Mouse (Mus musculus): ENCODE measurements around the gene Fbn1. TPM values are rescaled to one million over a fixed set of nuclear protein-coding genes. Genes with fewer than 3 reads are reported as not detected.

Fbn1 gene
- polyA plus RNA-seq, 1 experiment = 3.5 TPM

GRCm38 (mm10) chr2:125464036-125464435 is 43.8 kb downstream of the Fbn1 start:
- no peak overlapping the region for H3K4me3 ChIP-seq (replicated peaks; ENCODE audit: control insufficient read depth, low read depth, low read length)
- WGBS = 31% methylated on average over 6 of the region's 6 CpGs
- H3K4me1 ChIP-seq (ENCODE audit: control insufficient read depth, insufficient read depth, low read length) = no peaks in the 10 kb centered on the region
- TF ChIP-seq CTCF (IDR thresholded peaks at IDR 0.05; ENCODE audit: control insufficient read depth, insufficient read depth, low read length) (no peak), POLR2A (IDR thresholded peaks at IDR 0.05; ENCODE audit: borderline replicate concordance, control insufficient read depth, low read depth, low read length) (no peak)
- H3K27ac ChIP-seq (ENCODE audit: control insufficient read depth, insufficient read depth, low read depth, low read length, poor library complexity) = no peak overlapping the region

GRCm38 (mm10) chr2:125459087-125459486 is 48.7 kb downstream of the Fbn1 start:
- no peak for TF ChIP-seq POLR2A (IDR thresholded peaks at IDR 0.05; ENCODE audit: borderline replicate concordance, control insufficient read depth, low read depth, low read length)
- WGBS = 62% methylated on average over 3 of the region's 3 CpGs
- Histone ChIP-seq H3K4me3 (replicated peaks; ENCODE audit: control insufficient read depth, low read depth, low read length) (no peak overlapping the region), H3K4me1 (ENCODE audit: control insufficient read depth, insufficient read depth, low read length) (no peaks in the 10 kb centered on the region; the same call in 1 of the 2 replicates), H3K27ac (ENCODE audit: control insufficient read depth, insufficient read depth, low read depth, low read length, poor library complexity) (no peak overlapping the region)

GRCm38 (mm10) chr2:125456059-125456789 is 51.6 kb downstream of the Fbn1 start:
- no peaks in the 10 kb centered on the region; the same call in 1 of the 2 replicates for H3K4me1 ChIP-seq (ENCODE audit: control insufficient read depth, insufficient read depth, low read length)
- no peak overlapping the region for H3K4me3 ChIP-seq (replicated peaks; ENCODE audit: control insufficient read depth, low read depth, low read length)
- no peak overlapping the region for H3K27ac ChIP-seq (ENCODE audit: control insufficient read depth, insufficient read depth, low read depth, low read length, poor library complexity)
- TF ChIP-seq CTCF (IDR thresholded peaks at IDR 0.05; ENCODE audit: control insufficient read depth, insufficient read depth, low read length) (no peak), POLR2A (IDR thresholded peaks at IDR 0.05; ENCODE audit: borderline replicate concordance, control insufficient read depth, low read depth, low read length) (no peak)
- 4% methylated on average over 15 of the region's 15 CpGs for WGBS

- H3K4me1 ChIP-seq (ENCODE audit: control insufficient read depth, insufficient read depth, low read length) = no peaks in the 10 kb centered on the region; the same call in 1 of the 2 replicates
- TF ChIP-seq POLR2A (IDR thresholded peaks at IDR 0.05; ENCODE audit: borderline replicate concordance, control insufficient read depth, low read depth, low read length) = no peak
- no peak for TF ChIP-seq CTCF (IDR thresholded peaks at IDR 0.05; ENCODE audit: control insufficient read depth, insufficient read depth, low read length)
- WGBS = 76% methylated on average over 5 of the region's 5 CpGs
- no peak overlapping the region for H3K27ac ChIP-seq (ENCODE audit: control insufficient read depth, insufficient read depth, low read depth, low read length, poor library complexity)
- H3K4me3 ChIP-seq (replicated peaks; ENCODE audit: control insufficient read depth, low read depth, low read length) = no peak overlapping the region
Observed at GRCm38 (mm10) chr2:125454781-125455180, 53.0 kb downstream of the Fbn1 start.

- Histone ChIP-seq H3K4me1 (ENCODE audit: control insufficient read depth, insufficient read depth, low read length) (no peaks in the 10 kb centered on the region; the same call in 1 of the 2 replicates), H3K27ac (ENCODE audit: control insufficient read depth, insufficient read depth, low read depth, low read length, poor library complexity) (no peak overlapping the region), H3K4me3 (replicated peaks; ENCODE audit: control insufficient read depth, low read depth, low read length) (no peak overlapping the region)
- WGBS = 49% methylated on average over 6 of the region's 6 CpGs
- TF ChIP-seq CTCF (IDR thresholded peaks at IDR 0.05; ENCODE audit: control insufficient read depth, insufficient read depth, low read length) = no peak
- no peak for TF ChIP-seq POLR2A (IDR thresholded peaks at IDR 0.05; ENCODE audit: borderline replicate concordance, control insufficient read depth, low read depth, low read length)
Observed at GRCm38 (mm10) chr2:125452369-125453097, 55.3 kb downstream of the Fbn1 start.

GRCm38 (mm10) chr2:125449361-125449760 is 58.4 kb downstream of the Fbn1 start:
- no peaks in the 10 kb centered on the region; the same call in 1 of the 2 replicates for H3K4me1 ChIP-seq (ENCODE audit: control insufficient read depth, insufficient read depth, low read length)
- no peak overlapping the region for H3K27ac ChIP-seq (ENCODE audit: control insufficient read depth, insufficient read depth, low read depth, low read length, poor library complexity)
- no peak for TF ChIP-seq CTCF (IDR thresholded peaks at IDR 0.05; ENCODE audit: control insufficient read depth, insufficient read depth, low read length)
- no peak for TF ChIP-seq POLR2A (IDR thresholded peaks at IDR 0.05; ENCODE audit: borderline replicate concordance, control insufficient read depth, low read depth, low read length)
- WGBS = 71% methylated on average over 8 of the region's 8 CpGs
- H3K4me3 ChIP-seq (replicated peaks; ENCODE audit: control insufficient read depth, low read depth, low read length) = no peak overlapping the region

- H3K27ac ChIP-seq (ENCODE audit: control insufficient read depth, insufficient read depth, low read depth, low read length, poor library complexity) = no peak overlapping the region
- no peaks in the 10 kb centered on the region; the same call in 1 of the 2 replicates for H3K4me1 ChIP-seq (ENCODE audit: control insufficient read depth, insufficient read depth, low read length)
- H3K4me3 ChIP-seq (replicated peaks; ENCODE audit: control insufficient read depth, low read depth, low read length) = no peak overlapping the region
- no peak for TF ChIP-seq CTCF (IDR thresholded peaks at IDR 0.05; ENCODE audit: control insufficient read depth, insufficient read depth, low read length)
- no peak for TF ChIP-seq POLR2A (IDR thresholded peaks at IDR 0.05; ENCODE audit: borderline replicate concordance, control insufficient read depth, low read depth, low read length)
- WGBS = 85% methylated on average over 6 of the region's 6 CpGs
Observed at GRCm38 (mm10) chr2:125448881-125449280, 58.9 kb downstream of the Fbn1 start.

GRCm38 (mm10) chr2:125447274-125447898 is 60.4 kb downstream of the Fbn1 start:
- H3K27ac ChIP-seq (ENCODE audit: control insufficient read depth, insufficient read depth, low read depth, low read length, poor library complexity) = no peak overlapping the region
- no peak for TF ChIP-seq POLR2A (IDR thresholded peaks at IDR 0.05; ENCODE audit: borderline replicate concordance, control insufficient read depth, low read depth, low read length)
- no peak for TF ChIP-seq CTCF (IDR thresholded peaks at IDR 0.05; ENCODE audit: control insufficient read depth, insufficient read depth, low read length)
- no peaks in the 10 kb centered on the region for H3K4me1 ChIP-seq (ENCODE audit: control insufficient read depth, insufficient read depth, low read length)
- no peak overlapping the region for H3K4me3 ChIP-seq (replicated peaks; ENCODE audit: control insufficient read depth, low read depth, low read length)
- WGBS = 94% methylated on average over 9 of the region's 9 CpGs
